Mouse (Mus musculus) bone marrow, adult 2 months (tissue): ENCODE measurements around the gene Psmb9.

ENCODE experiments used
- CTCF ChIP-seq: fragments of 200-500 bp; IDR thresholded peaks from 2 replicates; pipeline ENCODE4 v1.5.1; 2011; ENCODE audit warnings: low read length, control low read depth; ENCODE audit not compliant: control insufficient read depth, insufficient read depth
- POLR2A ChIP-seq: fragments of 200-500 bp; IDR thresholded peaks from 2 replicates; pipeline ENCODE4 v1.6.1; 2011; ENCODE audit warnings: low read depth, mild to moderate bottlenecking, control low read depth, low read length, borderline replicate concordance; ENCODE audit not compliant: control insufficient read depth

- TF ChIP-seq CTCF (no peak), POLR2A (no peak)
Measured at GRCm38 (mm10) chr17:34236691-34237090, 49.1 kb upstream of the Psmb9 start.
